Mouse (Mus musculus) hindbrain, embryonic 13.5 days (tissue): ENCODE measurements around the gene Tmco1. TPM values are rescaled to one million over a fixed set of nuclear protein-coding genes. Genes with fewer than 3 reads are reported as not detected.

Experiments
- ATAC-seq: fragments of 200-750 bp; cut with Nextera tagmentation; 2 replicates; pipeline ENCODE4 v1.8.0; 2017; ENCODE audit warnings: moderate TSS enrichment; ENCODE audit not compliant: low FRiP score
- H3K27ac ChIP-seq: fragments of 300-500 bp; sonication (generic); 2 replicates; pipeline ENCODE4 v1.5.1; 2015; ENCODE audit warnings: inconsistent platforms, mild to moderate bottlenecking, moderate library complexity
- H3K27me3 ChIP-seq: fragments of 300-500 bp; sonication (generic); 2 replicates; pipeline ENCODE4 v1.6.1; 2015; ENCODE audit warnings: mild to moderate bottlenecking, inconsistent platforms
- H3K36me3 ChIP-seq: fragments of 300-500 bp; sonication (generic); 2 replicates; pipeline ENCODE4 v1.6.1; 2015; ENCODE audit warnings: mild to moderate bottlenecking, inconsistent platforms
- H3K4me1 ChIP-seq: fragments of 300-500 bp; sonication (generic); replicated peaks from 2 replicates; pipeline ENCODE4 v1.6.1; 2015; ENCODE audit warnings: inconsistent platforms
- H3K4me2 ChIP-seq: fragments of 300-500 bp; sonication (generic); 2 replicates; pipeline ENCODE4 v1.6.1; 2015; ENCODE audit warnings: inconsistent platforms, mild to moderate bottlenecking, moderate library complexity
- H3K4me3 ChIP-seq: fragments of 300-500 bp; sonication (generic); 2 replicates; pipeline ENCODE4 v1.5.1; 2015; ENCODE audit warnings: mild to moderate bottlenecking, inconsistent platforms
- H3K9ac ChIP-seq: fragments of 300-500 bp; sonication (generic); 2 replicates; pipeline ENCODE4 v1.6.1; 2015; ENCODE audit warnings: mild to moderate bottlenecking, inconsistent platforms
- H3K9me3 ChIP-seq: fragments of 300-500 bp; sonication (generic); 2 replicates; pipeline ENCODE4 v1.6.1; 2016; ENCODE audit warnings: inconsistent platforms
- WGBS: fragments of 180-500 bp; shearing (Covaris S2); methylation state at CpG from one replicate; pipeline ENCODE4 v1.1.7; 2015; 5-methylcytosine and 5-hydroxymethylcytosine counted together
- polyA plus RNA-seq: library from polyadenylated mRNA; unstranded; fragments of >200 nt; fragmentation: Nextera tagmentation; extraction: Ambion mirVana; gene quantifications from 2 replicates; pipeline ENCODE4 v1.2.1, GENCODE M21; 2015

Tmco1 gene
- 72.5 and 73.5 TPM in 2 replicates for polyA plus RNA-seq

- under 1% methylated on average over 81 of the region's 82 CpGs for WGBS
- Histone ChIP-seq H3K27ac (peak within 1 kb of the TSS; percentile 95), H3K4me1 (peaks cover 13% of the 10 kb centered on the region), H3K27me3 (no peaks in the 10 kb centered on the region), H3K9ac (peak within 1 kb of the TSS; percentile 89), H3K4me3 (peak within 1 kb of the TSS; percentile 81), H3K9me3 (no peaks in the 10 kb centered on the region), H3K4me2 (peak within 1 kb of the TSS; percentile 82), H3K36me3 (peaks cover 13% of the 10 kb centered on the region)
- ATAC-seq, result peak; percentile 98
Measured at GRCm38 (mm10) chr1:167308261-167309054, at the start of gene Tmco1. TSS of gene Tmco1 (plus strand) at chr1:167308378.

DNA sequence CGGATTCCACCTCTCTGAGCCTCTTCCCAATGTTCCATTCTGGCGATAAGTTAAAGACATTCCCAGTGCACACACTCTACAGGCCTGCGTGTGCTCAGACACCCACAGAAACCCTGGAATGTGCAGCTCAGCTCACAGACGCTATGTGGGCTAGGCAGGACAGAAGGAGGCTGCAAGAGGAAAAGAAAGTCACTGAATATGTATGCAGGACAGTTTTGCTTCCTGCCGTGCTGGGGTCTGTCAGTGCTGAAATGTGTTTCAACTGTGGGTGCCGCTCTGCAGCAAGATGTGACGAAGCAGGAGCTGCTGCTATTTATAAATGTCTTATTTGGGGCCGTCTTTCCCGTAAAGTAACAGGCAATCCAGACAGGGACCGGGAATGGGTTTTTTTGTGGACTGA is 48.5 kb upstream of the Tmco1 start:
- Histone ChIP-seq H3K9me3 (no peaks in the 10 kb centered on the region), H3K27me3 (no peaks in the 10 kb centered on the region), H3K4me2 (no peak overlapping the region), H3K9ac (no peak overlapping the region), H3K4me3 (no peak overlapping the region), H3K27ac (peak overlapping the region; percentile 66), H3K36me3 (no peaks in the 10 kb centered on the region), H3K4me1 (peaks cover 43% of the 10 kb centered on the region)
- 63% methylated on average over 10 of the region's 10 CpGs for WGBS
- no peak for ATAC-seq

DNA sequence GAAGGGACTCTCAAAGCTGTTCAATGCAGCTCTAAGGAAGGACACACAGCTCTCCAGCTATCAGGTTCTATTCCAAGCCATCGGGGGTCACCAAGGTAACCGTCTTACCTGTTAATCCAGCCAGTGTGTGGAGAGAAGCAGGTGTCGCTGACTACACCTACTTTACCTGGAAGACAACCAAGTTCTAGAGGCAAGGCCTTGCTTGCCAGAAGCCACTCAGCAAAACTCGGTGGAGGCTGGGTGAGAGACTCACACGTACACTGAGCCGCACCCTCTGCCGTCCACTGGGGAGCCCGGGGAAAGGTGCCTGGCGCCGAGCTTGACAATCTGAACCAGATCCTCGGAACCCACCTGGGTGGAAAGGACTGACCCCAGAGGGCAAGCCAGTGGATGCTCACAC is 46.4 kb upstream of the Tmco1 start:
- H3K27ac ChIP-seq, result no peak overlapping the region
- H3K27me3 ChIP-seq, result no peaks in the 10 kb centered on the region
- H3K4me2 ChIP-seq, result no peak overlapping the region
- ATAC-seq, result no peak
- 97% methylated on average over 11 of the region's 11 CpGs for WGBS
- no peaks in the 10 kb centered on the region for H3K9me3 ChIP-seq
- H3K4me3 ChIP-seq, result no peak overlapping the region
- H3K9ac ChIP-seq, result no peak overlapping the region
- no peaks in the 10 kb centered on the region for H3K36me3 ChIP-seq
- H3K4me1 ChIP-seq, result peaks cover 28% of the 10 kb centered on the region

DNA sequence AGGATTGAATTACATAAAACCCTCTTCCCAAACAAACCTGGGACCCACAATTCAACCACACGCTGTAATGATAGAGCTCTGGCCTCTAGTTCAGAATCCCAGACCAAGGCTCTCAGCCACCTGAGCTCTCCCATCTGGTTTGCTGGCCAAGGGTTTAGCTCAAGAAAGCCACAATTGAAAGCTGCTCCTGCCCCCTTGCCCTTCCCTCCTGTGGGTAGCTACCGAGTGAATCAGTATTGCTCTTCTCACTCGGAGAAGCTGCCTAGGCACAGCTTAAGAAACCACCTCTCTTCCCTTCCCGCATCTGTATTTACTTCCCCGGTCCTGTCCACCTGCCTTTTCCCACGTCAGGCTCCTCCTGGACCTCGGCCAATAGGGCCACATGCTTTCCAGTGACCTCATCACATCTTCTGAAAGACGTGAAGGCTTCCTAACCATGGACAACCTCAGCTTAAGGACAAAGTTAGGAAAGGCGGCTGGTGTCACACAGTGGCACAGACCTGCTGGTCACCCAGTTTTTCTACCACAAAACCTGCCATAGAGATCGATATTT is 45.6 kb upstream of the Tmco1 start:
- no peaks in the 10 kb centered on the region for H3K9me3 ChIP-seq
- H3K27ac ChIP-seq, result no peak overlapping the region
- H3K9ac ChIP-seq, result no peak overlapping the region
- H3K4me3 ChIP-seq, result no peak overlapping the region
- peaks cover 29% of the 10 kb centered on the region for H3K4me1 ChIP-seq
- H3K36me3 ChIP-seq, result no peaks in the 10 kb centered on the region
- no peak for ATAC-seq
- no peak overlapping the region for H3K4me2 ChIP-seq
- 80% methylated on average over 10 of the region's 10 CpGs for WGBS
- no peaks in the 10 kb centered on the region for H3K27me3 ChIP-seq

DNA sequence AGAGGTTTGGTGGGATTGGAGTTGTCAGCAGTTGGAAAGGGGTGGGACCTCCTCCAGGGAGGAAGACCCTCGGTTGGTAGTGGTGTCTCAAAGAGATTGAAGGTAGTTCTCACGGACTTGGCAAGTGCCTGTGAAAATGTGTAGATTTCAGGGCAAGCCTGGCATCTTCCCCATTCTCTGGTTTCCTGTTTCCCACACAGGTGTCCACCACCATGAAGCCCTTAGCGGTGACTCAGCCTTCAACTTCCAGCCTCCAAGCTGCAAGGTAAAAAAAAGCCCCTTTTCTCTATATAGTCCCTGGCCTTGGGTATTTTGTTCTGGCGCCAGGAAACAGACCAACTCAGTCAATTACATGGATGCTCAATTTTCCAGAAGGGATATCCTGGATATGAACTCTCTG is 42.8 kb upstream of the Tmco1 start:
- no peak for ATAC-seq
- no peak overlapping the region for H3K4me2 ChIP-seq

DNA sequence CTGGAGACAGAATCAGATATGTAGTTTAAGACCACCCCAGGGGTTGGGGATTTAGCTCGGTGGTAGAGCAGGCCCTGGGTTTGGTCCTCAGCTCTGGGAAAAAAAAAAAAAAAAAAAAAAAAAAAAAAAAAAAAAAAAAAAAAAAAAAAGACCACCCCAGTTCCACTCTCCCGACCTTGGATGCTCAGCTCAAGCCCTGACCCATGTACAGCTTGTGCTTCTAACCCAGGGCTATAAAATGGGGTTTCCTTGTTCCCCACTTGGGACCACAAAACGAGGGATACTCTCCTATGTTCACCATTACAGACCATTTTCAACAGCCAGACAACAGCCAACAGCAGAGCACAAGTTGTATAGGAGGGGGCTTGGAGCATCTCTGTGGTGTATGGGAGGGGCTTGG is 41.5 kb upstream of the Tmco1 start:
- no peaks in the 10 kb centered on the region for H3K9me3 ChIP-seq
- peaks cover 54% of the 10 kb centered on the region for H3K4me1 ChIP-seq
- no peak overlapping the region for H3K4me3 ChIP-seq
- no peaks in the 10 kb centered on the region for H3K36me3 ChIP-seq
- H3K27me3 ChIP-seq, result no peaks in the 10 kb centered on the region
- no peak overlapping the region for H3K27ac ChIP-seq
- no peak overlapping the region for H3K4me2 ChIP-seq
- 84% methylated on average over 3 of the region's 3 CpGs for WGBS
- no peak overlapping the region for H3K9ac ChIP-seq
- ATAC-seq, result no peak

More for the DNA sequence above, 42.8 kb upstream of the Tmco1 start:
- 93% methylated on average over 4 of the region's 4 CpGs for WGBS
- Histone ChIP-seq H3K4me1 (peaks cover 44% of the 10 kb centered on the region), H3K9ac (no peak overlapping the region), H3K9me3 (no peaks in the 10 kb centered on the region), H3K27ac (no peak overlapping the region), H3K36me3 (no peaks in the 10 kb centered on the region), H3K4me3 (no peak overlapping the region), H3K27me3 (no peaks in the 10 kb centered on the region)

GRCm38 (mm10) chr1:167268360-167269063 is 39.7 kb upstream of the Tmco1 start:
- Histone ChIP-seq H3K36me3 (no peaks in the 10 kb centered on the region), H3K9ac (no peak overlapping the region), H3K4me3 (no peak overlapping the region), H3K4me2 (no peak overlapping the region), H3K27me3 (no peaks in the 10 kb centered on the region), H3K4me1 (peaks cover 52% of the 10 kb centered on the region), H3K9me3 (no peaks in the 10 kb centered on the region), H3K27ac (no peak overlapping the region)
- 92% methylated on average over 9 of the region's 9 CpGs for WGBS
- ATAC-seq, result no peak

GRCm38 (mm10) chr1:167269350-167269811 is 38.8 kb upstream of the Tmco1 start:
- peak overlapping the region; percentile 60; the same call in 1 of the 2 replicates for H3K9ac ChIP-seq
- H3K36me3 ChIP-seq, result no peaks in the 10 kb centered on the region
- 42% methylated on average over 14 of the region's 14 CpGs for WGBS
- no peak overlapping the region for H3K4me3 ChIP-seq
- peaks cover 60% of the 10 kb centered on the region for H3K4me1 ChIP-seq
- H3K9me3 ChIP-seq, result no peaks in the 10 kb centered on the region
- H3K27me3 ChIP-seq, result no peaks in the 10 kb centered on the region
- peak overlapping the region; percentile 74; the same call in 1 of the 2 replicates for H3K27ac ChIP-seq
- no peak for ATAC-seq
- H3K4me2 ChIP-seq, result peak overlapping the region; percentile 56; the same call in 1 of the 2 replicates

GRCm38 (mm10) chr1:167269856-167270270 is 38.3 kb upstream of the Tmco1 start:
- H3K4me1 ChIP-seq, result peaks cover 64% of the 10 kb centered on the region
- peak; percentile 44 for ATAC-seq
- H3K9me3 ChIP-seq, result no peaks in the 10 kb centered on the region
- H3K27ac ChIP-seq, result peak overlapping the region; percentile 74
- H3K4me3 ChIP-seq, result peak overlapping the region; percentile 30; the same call in 1 of the 2 replicates
- H3K4me2 ChIP-seq, result peak overlapping the region; percentile 56
- no peaks in the 10 kb centered on the region for H3K27me3 ChIP-seq
- H3K9ac ChIP-seq, result peak overlapping the region; percentile 60; the same call in 1 of the 2 replicates
- WGBS, result 29% methylated on average over 6 of the region's 6 CpGs
- H3K36me3 ChIP-seq, result no peaks in the 10 kb centered on the region

DNA sequence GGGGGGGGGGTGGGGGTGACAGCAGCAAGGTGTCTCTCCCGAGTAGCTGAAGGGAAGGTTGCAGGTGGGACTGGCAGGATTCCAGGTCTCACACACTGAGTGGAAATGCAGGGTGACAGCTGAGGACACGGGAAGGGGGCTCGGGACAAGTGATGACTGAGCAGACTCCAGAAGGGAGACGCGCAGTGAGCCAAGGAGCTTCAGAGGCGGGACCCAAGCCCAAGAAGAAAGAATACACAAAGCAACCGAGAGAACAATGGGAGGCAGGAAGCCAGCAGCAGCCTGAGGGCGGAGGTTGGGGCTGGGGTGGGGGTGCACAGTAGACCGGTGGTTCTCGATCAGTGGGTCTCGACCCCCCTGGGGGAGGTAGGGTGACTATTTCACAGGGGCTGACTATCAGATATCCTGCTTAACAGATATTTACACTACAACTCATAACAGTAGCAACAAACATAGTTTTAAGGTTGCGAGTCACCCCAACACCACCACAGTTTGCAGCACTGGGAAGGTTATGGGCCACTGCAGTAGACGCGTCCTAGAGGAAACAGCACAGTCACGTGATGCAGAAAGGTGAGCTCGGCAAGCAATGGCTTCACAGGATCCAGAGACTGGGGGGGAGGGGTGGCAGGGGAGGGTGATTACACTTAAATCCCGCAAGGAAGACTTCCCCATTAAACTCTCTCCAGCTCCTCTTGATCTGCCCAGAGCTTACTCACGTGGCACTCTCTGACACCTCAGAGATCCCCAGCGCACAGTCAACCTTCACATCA is 37.7 kb upstream of the Tmco1 start:
- Histone ChIP-seq H3K27ac (peak overlapping the region; percentile 74), H3K9me3 (no peaks in the 10 kb centered on the region), H3K4me2 (peak overlapping the region; percentile 56), H3K4me1 (peaks cover 66% of the 10 kb centered on the region), H3K27me3 (no peaks in the 10 kb centered on the region), H3K4me3 (peak overlapping the region; percentile 30), H3K9ac (peak overlapping the region; percentile 60), H3K36me3 (no peaks in the 10 kb centered on the region)
- 4% methylated on average over 19 of the region's 19 CpGs for WGBS
- peak; percentile 60 for ATAC-seq

GRCm38 (mm10) chr1:167271304-167271703 is 36.9 kb upstream of the Tmco1 start:
- 50% methylated on average over 4 of the region's 4 CpGs for WGBS
- ATAC-seq, result peak; percentile 14; the same call in 1 of the 2 replicates
- Histone ChIP-seq H3K4me3 (no peak overlapping the region), H3K4me2 (peak overlapping the region; percentile 56; the same call in 1 of the 2 replicates), H3K27me3 (no peaks in the 10 kb centered on the region), H3K4me1 (peaks cover 66% of the 10 kb centered on the region), H3K27ac (peak overlapping the region; percentile 37; the same call in 1 of the 2 replicates), H3K9ac (no peak overlapping the region), H3K36me3 (no peaks in the 10 kb centered on the region), H3K9me3 (no peaks in the 10 kb centered on the region)
